Mouse (Mus musculus): ENCODE results near the gene Avpr1b.
A peak's percentile ranks its signal among the peaks of the same experiment; 100 is the strongest.

The Avpr1b gene

DNA sequence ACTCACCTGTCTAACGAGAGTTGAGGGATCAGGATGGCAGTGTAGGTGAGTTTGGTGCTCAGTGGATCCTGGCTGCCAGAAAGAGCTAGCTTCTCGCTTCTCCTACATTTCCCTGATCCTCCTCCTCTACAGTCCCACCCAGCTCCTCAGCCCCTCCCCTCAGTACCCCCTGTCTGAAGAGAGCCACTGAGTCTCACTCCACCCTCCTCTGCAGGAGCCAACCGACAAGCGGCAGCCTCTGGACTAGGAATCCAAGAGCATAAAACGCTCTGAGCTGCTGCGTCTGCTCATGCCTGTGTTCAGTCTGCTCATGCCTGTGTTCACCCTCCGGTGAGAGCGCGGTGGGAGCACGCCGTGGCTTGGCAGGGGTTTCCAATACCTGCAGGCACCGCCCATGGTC is at the start of gene Avpr1b:
Avpr1b (plus strand) TSS at position 335 of the 400 bp plus-strand sequence.
- DNase-seq (ENCODE audit: low spot score): no peak

DNA sequence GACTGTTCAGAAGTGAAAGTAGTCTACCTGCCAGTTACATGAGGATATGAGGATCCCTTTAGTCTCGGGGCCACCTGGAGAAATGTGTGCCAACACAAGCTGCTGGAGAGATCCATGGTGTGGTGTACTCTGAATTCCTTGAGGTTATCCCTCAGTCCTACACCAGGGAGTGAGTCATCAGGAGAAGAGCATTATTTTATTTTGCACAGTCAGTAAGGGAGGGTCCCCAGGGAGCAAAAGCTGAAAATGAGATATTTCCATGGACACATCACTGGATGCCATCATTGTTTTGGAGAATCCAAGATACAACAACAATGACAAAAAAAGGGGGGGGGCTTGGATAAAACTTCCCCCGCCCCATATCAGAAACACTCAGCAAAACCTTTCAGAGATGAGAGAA is 47.1 kb upstream of the Avpr1b start:
- no peak for DNase-seq (ENCODE audit: low spot score)

DNA sequence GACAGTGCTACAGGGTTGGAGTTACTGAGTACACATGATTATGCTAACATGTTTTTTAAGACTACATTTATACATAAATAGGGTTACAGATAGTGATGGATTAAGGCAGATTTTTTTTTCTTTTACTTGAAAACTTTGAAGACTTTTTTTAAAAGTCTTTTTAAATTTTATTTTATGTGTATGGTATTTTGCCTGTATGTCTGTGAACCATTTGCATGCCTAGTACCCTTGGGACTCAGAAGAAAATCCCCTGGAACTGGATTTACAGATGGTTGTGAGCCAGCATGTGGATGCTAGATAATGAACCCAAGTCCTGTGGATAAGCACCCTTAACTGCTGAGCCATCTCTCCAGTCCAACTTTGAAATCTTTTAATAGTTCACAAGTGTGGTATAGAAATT is 45.6 kb upstream of the Avpr1b start:
- no peak for DNase-seq (ENCODE audit: low spot score)

DNA sequence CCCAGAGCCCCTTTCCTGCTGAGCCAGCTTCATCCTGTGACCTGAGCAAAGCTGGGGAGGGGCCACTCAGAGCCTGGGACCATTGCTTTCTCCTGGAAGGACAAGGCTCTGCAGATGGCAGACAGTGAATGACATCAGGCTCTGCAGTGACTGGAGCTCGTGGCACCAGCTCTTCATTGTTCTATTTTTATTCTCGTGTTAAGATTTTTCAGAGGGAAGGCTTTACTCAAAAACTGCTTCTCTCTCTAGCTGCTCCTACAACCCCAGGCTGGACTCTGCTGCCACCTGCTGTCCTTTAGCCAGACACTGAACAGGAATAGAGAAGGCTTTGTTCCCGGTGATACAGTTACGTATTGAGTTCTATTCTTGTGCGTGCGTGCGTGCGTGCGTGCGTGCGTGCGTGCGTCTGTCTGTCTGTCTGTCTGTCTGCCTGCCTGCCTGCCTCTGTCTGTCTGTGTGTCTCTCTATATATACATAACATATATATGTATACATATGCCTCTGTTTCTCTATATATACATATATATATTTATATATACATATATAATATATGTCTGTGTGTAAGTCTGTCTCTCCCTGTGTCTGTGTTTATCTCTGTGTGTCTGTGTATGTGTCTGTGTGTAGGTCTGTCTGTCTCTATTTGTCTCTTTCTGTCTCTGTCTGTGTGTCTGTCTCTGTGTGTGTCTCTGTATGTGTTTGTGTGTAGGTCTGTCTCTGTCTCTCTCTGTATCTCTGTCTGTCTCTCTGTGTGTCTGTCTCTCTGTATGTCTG is 43.8 kb upstream of the Avpr1b start:
- DNase-seq (ENCODE audit: low spot score): peak; percentile 46

DNA sequence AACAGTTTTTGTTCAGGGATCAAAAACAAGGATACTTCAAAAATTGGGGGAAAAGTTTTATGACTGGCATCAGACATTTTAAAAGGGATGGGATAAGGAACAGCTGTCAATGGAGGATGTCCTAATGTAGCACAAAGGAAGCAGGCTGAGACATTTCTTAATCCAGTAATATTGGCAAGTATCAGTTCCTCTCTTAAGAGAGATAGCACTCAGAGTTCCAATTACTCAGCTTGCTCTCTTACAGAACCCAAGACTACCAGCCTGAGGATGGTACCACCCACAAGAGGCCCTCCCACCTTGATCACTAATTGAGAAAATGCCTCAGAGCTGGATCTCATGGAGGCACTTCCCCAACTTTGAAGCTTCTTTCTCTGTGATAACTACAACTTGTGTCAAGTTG is 38.5 kb upstream of the Avpr1b start:
- no peak for DNase-seq (ENCODE audit: low spot score)

DNA sequence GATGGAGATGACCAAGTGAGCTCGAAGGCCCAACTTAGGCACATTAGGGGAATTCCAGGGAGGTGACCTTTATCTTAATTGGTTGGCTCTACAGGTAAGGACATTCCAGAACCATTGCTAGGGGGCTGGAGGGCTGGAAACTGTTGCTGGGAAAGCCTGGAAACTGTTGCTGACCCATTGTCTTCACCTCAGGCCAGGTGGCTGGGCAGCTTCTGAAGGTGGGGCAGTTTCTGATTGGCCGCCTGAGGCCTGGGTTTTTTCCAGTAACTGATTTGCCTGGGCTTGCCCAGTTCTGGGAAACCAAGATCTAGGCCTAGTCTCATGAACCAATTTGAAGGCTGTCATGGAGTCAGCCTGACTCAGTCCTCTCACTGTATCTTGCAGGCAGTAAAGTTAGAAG is 37.0 kb upstream of the Avpr1b start:
- DNase-seq (ENCODE audit: low spot score): no peak

DNA sequence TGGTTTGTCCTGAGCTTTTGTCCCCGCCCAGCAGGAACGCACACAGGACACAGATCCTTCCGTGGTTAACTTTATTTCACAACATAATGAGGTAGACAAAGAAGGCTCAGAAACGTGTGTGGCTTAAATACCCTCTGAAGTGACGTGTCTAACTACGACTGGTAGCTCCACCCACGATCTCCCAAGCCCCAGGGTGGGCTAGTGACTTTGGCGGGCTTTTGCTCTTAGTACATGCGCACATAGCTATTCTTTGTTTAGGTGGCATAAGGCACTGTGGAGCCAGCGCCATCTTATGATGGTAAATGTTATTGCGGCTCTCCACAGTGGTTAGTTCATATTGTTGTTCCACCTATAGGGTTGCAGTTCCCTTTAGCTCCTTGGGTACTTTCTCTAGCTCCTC is 33.0 kb upstream of the Avpr1b start:
- DNase-seq (ENCODE audit: low spot score): peak; percentile 3

DNA sequence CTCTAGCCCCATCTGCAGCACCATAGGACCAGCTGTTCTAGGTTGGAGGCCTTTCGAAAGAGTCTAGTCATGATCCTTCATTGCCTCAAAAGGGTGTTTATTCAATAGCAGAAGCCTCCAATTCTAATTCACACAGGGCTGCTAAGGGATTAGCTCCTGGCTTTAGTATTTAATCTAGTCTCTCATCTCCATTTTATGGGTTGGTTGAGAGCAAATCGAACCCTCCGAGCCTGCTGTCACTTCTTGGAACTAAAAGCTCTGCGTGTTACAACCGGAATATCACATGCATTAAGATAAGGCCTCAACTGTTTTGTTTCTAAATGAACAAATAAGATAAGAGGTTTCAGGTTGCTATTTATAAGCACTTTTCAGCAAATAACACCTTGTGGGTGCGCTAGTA is 29.3 kb upstream of the Avpr1b start:
- DNase-seq (ENCODE audit: low spot score): no peak

DNA sequence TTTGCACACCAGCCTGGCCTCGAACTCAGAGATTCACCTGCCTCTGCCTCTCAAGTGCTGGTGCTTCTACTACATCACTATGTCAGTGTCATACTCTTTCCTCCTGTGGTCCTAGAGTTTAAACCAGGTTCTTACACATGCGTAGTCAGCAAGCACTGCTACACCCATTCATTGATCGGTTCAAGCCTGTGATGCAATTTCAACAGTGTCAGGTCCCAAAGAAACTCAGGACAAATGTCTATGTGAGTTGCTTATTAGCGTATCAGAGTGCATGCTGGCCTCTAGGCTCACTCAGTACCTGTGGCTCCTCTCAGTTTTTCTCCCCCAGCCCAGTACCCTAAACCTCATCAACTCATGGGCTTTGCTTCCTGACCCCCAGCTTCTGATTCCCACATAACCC is 28.6 kb upstream of the Avpr1b start:
- DNase-seq (ENCODE audit: low spot score): no peak

DNA sequence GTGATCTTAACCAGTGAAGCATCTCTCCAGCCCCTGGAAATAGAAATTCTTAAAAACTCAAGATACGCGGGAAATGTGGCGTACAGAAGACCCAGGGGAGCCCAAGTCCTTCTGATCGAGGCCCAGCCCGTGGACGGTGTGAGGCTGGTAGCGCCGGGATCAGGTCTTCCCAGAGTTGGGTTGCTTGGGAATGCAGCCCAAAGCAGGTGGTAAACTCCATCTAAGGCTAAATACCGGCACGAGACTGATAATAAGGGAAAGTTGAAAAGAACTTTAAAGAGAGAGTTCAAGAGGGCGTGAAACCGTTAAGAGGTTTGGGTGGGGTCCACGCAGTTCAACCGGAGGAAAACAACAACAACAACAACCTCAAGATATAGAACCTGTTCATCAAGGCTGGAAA is 25.3 kb upstream of the Avpr1b start:
- no peak for DNase-seq (ENCODE audit: low spot score)

DNA sequence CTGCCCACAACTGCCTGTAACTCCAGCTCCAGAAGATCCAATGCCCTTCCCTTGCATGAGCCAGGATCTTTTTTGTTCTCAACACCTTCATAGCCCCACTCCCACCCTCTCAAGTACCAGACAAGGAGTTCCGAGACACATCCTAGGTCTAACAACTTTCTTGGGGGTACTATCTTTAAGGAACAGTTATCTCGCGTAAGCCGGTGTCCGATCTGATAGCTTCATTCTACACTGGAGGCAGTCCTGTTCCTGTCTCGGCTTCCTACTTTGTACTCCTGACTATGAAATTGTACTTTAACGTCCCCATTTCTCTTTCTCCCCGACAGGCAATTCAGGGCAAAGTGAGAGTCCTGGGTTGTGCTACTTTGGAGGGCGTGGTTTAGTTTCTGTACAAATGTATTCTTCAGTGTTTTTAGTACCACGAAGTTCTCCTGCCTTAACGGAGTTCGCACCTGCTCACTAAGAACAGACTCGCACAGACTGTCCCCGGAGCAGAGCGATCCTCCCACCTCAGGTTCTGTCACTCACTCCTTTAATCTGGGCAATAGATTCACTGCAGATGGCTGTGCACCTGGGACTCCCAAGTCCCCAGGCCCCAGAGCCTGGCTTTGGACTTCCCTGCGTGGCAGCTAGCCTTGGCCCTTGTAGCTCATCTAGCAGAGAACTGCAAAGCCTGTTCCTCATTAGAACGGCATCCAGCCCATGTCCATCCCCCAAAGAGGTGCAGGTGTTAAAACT is 19.9 kb upstream of the Avpr1b start:
- DNase-seq (ENCODE audit: low spot score): no peak

DNA sequence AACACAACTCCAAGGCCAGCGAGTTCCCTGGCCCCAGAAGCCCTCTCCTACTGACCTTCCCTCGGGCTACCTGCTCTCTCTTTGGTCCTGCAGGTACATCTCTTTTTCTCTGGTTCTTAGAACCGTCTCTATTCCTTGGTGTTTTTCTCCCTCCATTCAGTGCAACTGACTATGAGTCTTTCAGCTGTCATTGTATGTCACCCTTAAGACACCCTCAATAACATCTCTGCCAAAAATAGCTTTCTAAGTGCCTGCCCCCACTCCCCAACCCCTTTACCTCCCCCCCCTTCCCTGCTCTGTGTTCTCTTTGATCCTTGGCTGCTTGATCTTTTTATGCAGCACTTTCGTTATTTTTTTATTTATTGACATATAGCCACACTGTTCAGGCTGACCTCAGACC is 18.6 kb upstream of the Avpr1b start:
- DNase-seq (ENCODE audit: low spot score): no peak

DNA sequence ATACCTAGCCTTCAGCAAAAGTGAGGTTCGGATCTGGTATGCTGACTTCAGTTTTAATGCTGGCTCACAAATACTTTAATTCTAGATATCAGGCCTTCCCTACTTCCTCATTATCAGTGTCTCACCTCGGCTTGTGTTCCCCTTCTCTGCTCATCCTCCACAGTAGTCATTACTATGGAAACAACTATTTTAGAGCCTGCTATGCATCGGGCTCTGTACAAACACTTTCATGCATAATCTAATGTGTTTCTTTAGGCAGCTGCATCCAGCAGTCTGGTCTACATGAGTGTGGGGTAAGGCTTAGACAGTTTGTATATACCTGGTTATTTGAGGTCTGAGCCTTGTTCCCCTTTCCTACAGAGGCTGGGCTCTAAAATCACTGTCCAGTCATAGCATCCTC is 15.4 kb upstream of the Avpr1b start:
- DNase-seq (ENCODE audit: low spot score): no peak

DNA sequence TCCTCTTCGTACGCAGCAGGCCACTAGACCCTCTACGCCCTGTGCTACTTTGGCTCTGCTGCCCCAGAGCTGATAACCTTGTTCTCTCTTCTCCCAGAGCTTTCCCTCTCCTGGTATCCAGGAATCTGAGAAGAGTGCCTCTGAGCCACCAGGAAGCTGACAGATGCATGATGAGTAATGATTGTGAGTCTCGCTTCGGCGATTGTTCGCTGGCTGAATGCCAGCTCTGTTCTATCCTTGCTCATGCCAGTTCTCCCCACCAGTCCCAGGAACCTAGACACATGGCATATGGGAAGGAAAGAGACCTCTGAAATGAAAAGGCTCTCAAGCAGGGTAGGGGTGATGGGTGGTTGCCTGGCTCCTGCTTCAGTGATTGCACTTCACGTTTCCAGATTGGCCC is 12.2 kb upstream of the Avpr1b start:
- no peak for DNase-seq (ENCODE audit: low spot score)

DNA sequence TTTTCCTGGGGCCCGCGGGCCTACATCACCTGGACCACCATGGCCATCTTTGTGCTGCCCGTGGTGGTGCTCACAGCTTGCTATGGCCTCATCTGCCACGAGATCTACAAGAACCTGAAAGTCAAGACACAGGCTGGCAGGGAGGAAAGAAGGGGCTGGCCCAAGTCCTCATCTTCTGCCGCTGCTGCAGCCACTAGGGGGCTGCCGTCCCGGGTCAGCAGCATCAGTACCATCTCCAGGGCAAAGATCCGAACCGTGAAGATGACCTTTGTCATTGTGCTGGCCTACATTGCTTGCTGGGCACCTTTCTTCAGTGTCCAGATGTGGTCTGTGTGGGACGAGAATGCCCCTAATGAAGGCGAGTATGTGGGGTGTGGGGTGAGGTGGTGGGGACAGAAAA is 1.3 kb downstream of the Avpr1b start:
- DNase-seq (ENCODE audit: low spot score): no peak

DNA sequence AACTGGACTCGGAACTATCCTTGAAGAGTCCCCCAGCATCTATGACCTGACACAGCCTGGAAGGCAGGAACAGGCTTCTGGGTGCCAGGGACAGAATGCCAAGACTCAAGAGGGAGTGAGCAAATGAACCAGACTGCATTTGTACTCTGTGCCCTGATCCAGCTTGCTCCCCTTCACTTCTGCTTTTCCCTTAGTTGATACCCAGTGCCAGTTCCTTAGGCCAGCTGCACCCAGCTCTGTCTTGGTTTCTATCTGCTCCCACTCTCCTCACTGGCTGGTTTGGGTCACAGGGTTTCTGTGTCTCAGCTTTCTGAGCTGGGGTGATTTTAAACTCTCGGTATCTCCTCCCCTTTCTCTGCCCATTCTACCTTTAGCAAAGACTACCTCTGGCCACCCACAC is 7.7 kb downstream of the Avpr1b start:
- no peak for DNase-seq (ENCODE audit: low spot score)

DNA sequence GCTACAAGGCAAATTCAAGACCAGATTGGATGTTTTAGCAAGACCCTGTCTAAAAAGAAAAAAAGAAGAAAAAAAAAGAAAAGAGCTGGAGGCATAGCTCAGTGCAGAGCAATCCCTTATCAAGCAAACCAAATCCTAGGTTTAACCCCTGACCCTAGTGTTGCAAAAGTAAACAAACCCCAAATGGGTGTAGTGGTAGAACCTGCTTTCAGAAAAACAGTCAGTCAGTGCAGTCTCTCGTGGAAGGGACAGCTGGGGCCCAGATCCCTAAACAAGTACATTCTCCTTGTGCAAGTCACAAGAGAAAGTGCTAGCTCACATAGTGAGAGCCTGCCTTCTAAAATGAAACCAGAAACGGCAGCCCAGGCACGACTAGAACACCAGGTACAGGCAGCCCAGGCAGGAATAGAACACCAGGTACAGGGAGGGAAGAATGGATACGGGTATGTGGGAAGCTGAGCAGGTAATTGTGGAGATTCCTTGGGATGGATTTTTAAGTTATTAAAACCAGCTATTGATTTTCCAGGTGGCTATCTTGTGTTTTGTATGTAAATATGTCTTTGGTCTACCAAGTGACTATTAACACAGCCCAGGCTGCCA is 13.6 kb downstream of the Avpr1b start:
- no peak for DNase-seq (ENCODE audit: low spot score)

DNA sequence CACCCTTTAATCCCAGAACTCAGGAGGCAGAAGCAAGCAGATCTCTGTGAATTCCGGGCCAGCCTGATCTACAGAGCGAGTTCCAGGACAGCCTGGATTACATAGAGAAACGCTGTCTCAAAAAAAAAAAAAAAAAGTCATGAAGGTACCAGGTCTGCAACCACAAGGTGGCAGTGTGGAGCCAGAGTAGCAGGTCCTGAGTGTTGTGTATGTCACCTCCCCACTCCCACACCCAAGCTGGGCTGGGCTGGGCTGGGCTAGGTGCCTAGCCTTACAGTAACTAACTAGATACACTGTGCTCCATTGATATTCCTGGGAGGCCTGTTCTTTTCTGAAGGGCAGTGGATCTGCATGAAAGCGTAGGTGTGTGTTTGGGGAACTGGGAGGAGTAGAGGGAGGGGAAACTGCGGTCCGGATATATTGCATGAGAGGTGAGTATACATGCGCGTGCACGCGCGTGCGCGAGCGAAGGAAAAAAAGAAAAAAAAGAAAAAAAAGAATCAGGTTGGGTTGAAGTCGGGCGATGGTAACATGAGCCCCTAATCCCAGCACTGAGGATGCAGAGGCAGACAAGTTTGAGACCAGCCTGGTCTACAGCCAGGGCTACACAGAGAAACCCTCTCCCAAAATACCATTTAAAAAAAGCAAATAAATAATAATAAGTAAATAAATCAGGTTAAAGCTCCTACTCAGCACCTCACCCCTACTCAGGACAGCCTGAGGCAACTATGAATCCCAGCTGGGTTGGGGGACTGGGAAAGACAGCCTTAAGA is 14.5 kb downstream of the Avpr1b start:
- DNase-seq (ENCODE audit: low spot score): peak; percentile 77

DNA sequence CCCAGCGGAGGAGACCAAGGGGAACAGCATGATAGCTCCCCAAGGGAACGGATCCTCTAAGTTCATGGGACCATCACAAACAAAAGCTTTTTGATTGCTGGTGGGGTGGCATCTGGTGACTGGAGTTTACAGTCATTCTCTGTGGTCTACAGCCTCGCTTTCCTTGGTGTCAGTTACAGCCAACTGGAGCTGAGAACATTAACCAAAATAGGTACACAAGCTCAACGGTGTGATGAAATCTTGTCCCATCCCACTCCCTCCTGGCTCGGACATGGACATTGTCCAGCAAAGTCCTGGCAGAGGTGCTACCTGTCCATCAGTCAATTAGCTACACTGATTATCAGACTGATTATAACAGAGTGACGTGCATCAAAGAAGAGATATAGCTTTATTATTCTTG is 15.6 kb downstream of the Avpr1b start:
- DNase-seq (ENCODE audit: low spot score): no peak

DNA sequence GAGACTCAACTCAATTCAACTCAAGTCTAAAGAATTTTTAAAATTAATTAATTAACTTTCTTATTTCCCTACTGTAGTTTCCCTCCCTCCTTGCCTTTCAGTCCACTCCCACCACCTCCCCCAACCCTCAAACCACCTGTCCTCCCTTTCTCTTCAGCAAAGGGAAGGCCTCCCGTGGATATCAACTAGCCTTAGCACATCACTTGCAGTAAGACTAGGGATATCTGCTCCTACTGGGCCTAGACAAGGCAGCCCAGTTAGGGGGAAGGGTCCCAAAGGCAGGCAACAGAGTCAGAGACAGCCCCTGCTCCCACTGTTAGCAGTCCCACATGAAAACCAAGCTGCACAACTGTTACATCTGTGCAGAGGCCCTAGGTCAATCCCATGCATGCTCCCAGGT is 17.1 kb downstream of the Avpr1b start:
- no peak for DNase-seq (ENCODE audit: low spot score)

DNA sequence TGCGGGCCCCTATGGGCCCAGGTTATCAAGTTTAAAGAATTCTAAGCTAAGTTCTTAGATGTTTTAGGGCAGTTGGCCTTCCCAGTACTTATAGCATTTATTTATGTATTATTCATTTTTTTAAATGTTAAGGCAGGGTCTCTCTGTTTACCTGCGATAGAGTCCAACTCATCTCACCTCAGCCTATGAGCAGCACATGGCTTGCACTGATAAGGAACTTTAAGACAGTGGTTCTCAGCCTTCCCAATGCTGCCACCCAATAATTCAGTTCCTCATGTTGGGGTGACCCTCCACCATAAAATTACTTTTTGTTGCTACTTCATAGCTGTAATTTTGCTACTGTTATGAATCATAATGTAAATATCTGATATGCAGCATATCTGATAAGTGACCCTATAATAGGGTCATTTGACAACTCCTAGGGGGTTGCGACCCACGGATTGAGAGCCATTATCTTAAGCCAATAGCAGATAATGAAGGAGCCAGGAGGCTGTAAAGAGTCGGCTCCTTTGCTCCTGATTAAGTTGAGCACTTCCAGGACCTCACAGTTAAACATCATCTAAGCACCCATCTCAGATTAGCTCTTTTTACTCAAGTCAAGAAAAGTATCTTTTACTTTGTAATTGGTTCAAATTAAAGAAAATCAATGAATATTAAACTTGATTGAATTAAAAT is 17.6 kb downstream of the Avpr1b start:
- DNase-seq (ENCODE audit: low spot score): no peak

DNA sequence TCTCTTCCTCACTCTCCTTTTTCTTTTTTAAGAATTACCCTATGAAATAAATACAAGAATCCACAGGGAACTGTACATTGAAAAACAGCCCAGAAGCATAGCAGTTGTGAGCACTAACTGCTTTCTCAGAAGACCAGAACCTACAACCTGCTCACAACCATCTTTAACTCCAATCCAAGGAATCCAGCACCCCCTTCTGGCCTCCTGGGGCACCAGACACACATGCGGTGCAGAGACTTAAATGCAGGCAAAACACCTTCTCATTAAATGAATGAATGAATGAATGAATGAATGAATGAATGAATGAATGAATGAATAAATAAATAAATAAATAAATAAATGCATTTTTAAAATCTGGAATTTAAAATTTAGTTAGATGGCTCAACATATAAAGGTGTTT is 19.5 kb downstream of the Avpr1b start:
- no peak for DNase-seq (ENCODE audit: low spot score)

All from spleen, adult 12 weeks (tissue).